Mouse (Mus musculus): ENCODE results near the gene Mycl. TPM values are rescaled to one million over a fixed set of nuclear protein-coding genes. Genes with fewer than 3 reads are reported as not detected.

The Mycl gene
- total and polyA plus RNA-seq, 3 experiments, result not detected

DNA sequence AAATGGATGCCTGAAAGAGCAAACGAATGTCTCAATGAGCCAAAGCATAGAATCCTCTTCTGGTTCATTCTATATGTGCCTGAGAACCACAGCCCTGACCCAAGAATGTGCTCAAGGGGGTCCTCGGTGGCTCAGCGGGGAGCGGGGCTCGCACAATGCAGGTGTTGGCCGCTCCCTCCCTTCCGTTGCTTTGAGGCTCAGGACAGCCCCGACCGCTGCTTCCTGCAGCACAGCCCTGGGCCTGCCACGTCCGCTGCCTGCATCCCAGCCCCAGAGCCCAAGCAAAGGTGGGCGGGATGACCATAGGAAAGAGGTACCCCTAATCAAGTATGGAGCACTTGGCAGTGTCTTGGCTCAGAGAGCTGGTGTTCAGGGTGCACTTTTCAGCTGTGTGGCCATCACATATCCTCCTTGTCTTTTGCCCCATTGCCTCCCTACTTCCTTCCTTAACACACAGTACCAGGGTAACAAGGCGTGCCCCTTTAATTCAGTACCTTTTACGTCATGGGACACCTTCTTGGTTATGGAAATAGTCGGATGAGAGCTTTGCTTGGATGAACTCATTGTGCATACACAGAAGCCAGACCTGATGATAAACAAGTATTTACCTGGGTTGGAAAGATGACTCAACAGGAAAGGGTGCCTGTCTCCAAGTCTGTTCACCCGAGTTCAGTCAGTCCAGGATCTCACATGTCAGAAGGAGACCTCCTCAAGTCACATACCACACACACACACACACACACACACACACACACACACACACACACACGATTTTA is 11.8 kb upstream of the Mycl start:
- H3K9me3 ChIP-seq (replicated peaks; ENCODE audit: insufficient read depth, low read length), result no peaks in the 10 kb centered on the region
- H3K27me3 ChIP-seq (ENCODE audit: control insufficient read depth in 1 of 2, insufficient read depth in 2 of 2, low read length in 2 of 2), result peaks cover 0 to 2% of the 10 kb centered on the region in 2 experiments; a peak in 1 of 4 replicates
- no peak for DNase-seq (ENCODE audit: low read depth, low spot score)
- H3K9ac ChIP-seq (ENCODE audit: control insufficient read depth, low read depth, low read length, poor library complexity, severe bottlenecking), result no peak overlapping the region
- H3K4me1 ChIP-seq (ENCODE audit: control insufficient read depth in 1 of 2, insufficient read depth in 2 of 2, low read length in 2 of 2), result peaks cover 0 to 4% of the 10 kb centered on the region in 2 experiments; a peak in 1 of 4 replicates
- H3K4me3 ChIP-seq (ENCODE audit: control insufficient read depth in 1 of 2, insufficient read depth in 1 of 2, low read depth in 2 of 2, low read length in 2 of 2), result no peak overlapping the region
- TF ChIP-seq RCOR1 (IDR thresholded peaks at IDR 0.05; ENCODE audit: low read depth, low read length) (no peak), MAX (IDR thresholded peaks at IDR 0.05; ENCODE audit: low read length) (no peak), GABPA (IDR thresholded peaks at IDR 0.05; ENCODE audit: low read depth, low read length) (no peak), ZKSCAN1 (IDR thresholded peaks at IDR 0.05; ENCODE audit: low read depth, low read length) (no peak), NRF1 (IDR thresholded peaks at IDR 0.05; ENCODE audit: insufficient read depth, low read depth, low read length, poor library complexity, severe bottlenecking) (no peak), ELF1 (IDR thresholded peaks at IDR 0.05; ENCODE audit: low read depth, low read length) (no peak), MYB (IDR thresholded peaks at IDR 0.05; ENCODE audit: low read depth, low read length) (no peak), MXI1 (IDR thresholded peaks at IDR 0.05; ENCODE audit: low read depth, low read length) (no peak), CHD1 (IDR thresholded peaks at IDR 0.05; ENCODE audit: low read depth, low read length) (no peak), POLR2AphosphoS5 (IDR thresholded peaks at IDR 0.05; ENCODE audit: borderline replicate concordance, low read depth, low read length) (no peak), EP300 (IDR thresholded peaks at IDR 0.05; ENCODE audit: low read depth in 1 of 2, low read length in 2 of 2) (no peak), USF1 (IDR thresholded peaks at IDR 0.05; ENCODE audit: low read depth, low read length) (no peak), POLR2A (IDR thresholded peaks at IDR 0.05; ENCODE audit: control insufficient read depth in 1 of 2, insufficient read depth in 1 of 2, low read depth in 1 of 2, low read length in 2 of 2, poor library complexity in 1 of 2) (no peak), RAD21 (IDR thresholded peaks at IDR 0.05; ENCODE audit: low read depth, low read length) (no peak), TBP (IDR thresholded peaks at IDR 0.05; ENCODE audit: low read depth, low read length) (no peak)
- H3K79me2 ChIP-seq (ENCODE audit: control insufficient read depth, insufficient read depth, low read length, poor library complexity), result no peaks in the 10 kb centered on the region
- no peaks in the 10 kb centered on the region for H3K36me3 ChIP-seq (ENCODE audit: control insufficient read depth in 1 of 2, insufficient read depth in 2 of 2, low read length in 2 of 2)
- no peak overlapping the region for H3K27ac ChIP-seq (ENCODE audit: control insufficient read depth, low read depth, low read length)

DNA sequence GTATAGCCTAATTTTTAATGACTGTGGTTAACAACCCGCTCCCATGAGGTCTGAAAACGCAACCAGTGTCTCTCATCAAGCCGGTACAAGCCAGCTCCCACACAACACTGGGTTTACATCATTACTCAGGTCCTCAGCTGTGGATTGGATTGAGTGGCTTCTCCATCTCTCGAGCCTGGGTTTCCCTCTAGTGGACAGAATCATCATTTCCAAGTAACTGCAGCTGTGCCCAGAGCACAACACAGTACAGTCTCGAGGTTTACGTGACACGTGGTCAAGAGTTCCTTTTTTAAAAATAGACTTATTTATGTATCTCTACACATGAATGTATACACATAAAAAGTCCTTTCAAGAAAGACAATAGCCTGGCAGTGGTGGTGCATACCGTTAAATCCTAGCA is 10.3 kb upstream of the Mycl start:
- no peak overlapping the region for H3K9ac ChIP-seq (ENCODE audit: control insufficient read depth, low read depth, low read length, poor library complexity, severe bottlenecking)
- H3K4me1 ChIP-seq (ENCODE audit: control insufficient read depth in 1 of 2, insufficient read depth in 2 of 2, low read length in 2 of 2), result peaks cover 0 to 4% of the 10 kb centered on the region in 2 experiments; a peak in 1 of 4 replicates
- H3K27ac ChIP-seq (ENCODE audit: control insufficient read depth, low read depth, low read length), result no peak overlapping the region
- H3K36me3 ChIP-seq (ENCODE audit: control insufficient read depth in 1 of 2, insufficient read depth in 2 of 2, low read length in 2 of 2), result no peaks in the 10 kb centered on the region
- H3K79me2 ChIP-seq (ENCODE audit: control insufficient read depth, insufficient read depth, low read length, poor library complexity), result no peaks in the 10 kb centered on the region
- peak; percentile 71 for DNase-seq (ENCODE audit: low read depth, low spot score)
- H3K9me3 ChIP-seq (replicated peaks; ENCODE audit: insufficient read depth, low read length), result no peaks in the 10 kb centered on the region
- H3K27me3 ChIP-seq (ENCODE audit: control insufficient read depth in 1 of 2, insufficient read depth in 2 of 2, low read length in 2 of 2), result peaks cover 0 to 2% of the 10 kb centered on the region in 2 experiments; a peak in 1 of 4 replicates
- TF ChIP-seq SIN3A (IDR thresholded peaks at IDR 0.05; ENCODE audit: low read length), result 0 out of 2 replicates have a peak, but pooled peaks have one; percentile 31
- peak; percentile 59 for TF ChIP-seq USF1 (IDR thresholded peaks at IDR 0.05; ENCODE audit: low read depth, low read length)
- peak; percentile 85 for TF ChIP-seq MAX (IDR thresholded peaks at IDR 0.05; ENCODE audit: low read length)
- peak; percentile 92 for TF ChIP-seq RAD21 (IDR thresholded peaks at IDR 0.05; ENCODE audit: low read depth, low read length)
- TF ChIP-seq SMC3 (IDR thresholded peaks at IDR 0.05; ENCODE audit: low read depth, low read length), result peak; percentile 88
- peak; percentile 47; the same call in 1 of the 2 replicates for TF ChIP-seq MYC (IDR thresholded peaks at IDR 0.05; ENCODE audit: low read depth, low read length)
- peak; percentile 47 to 92 (median 54) for TF ChIP-seq CTCF (IDR thresholded peaks at IDR 0.05 in 2 of 3, conservative IDR thresholded peaks at IDR 0.05 in 1 of 3; ENCODE audit: control insufficient read depth in 1 of 3, insufficient read depth in 1 of 3, low read depth in 2 of 3, low read length in 3 of 3, poor library complexity in 1 of 3, severe bottlenecking in 1 of 3)
- TF ChIP-seq MXI1 (IDR thresholded peaks at IDR 0.05; ENCODE audit: low read depth, low read length), result no peak; the same call in 1 of the 2 replicates
- no peak for TF ChIP-seq USF2 (IDR thresholded peaks at IDR 0.05; ENCODE audit: borderline replicate concordance in 1 of 2, insufficient read depth in 1 of 2, low read depth in 1 of 2, low read length in 2 of 2)
- TF ChIP-seq ZC3H11A (IDR thresholded peaks at IDR 0.05; ENCODE audit: low read depth, low read length), result peak; percentile 83
- no peak for TF ChIP-seq JUND (IDR thresholded peaks at IDR 0.05; ENCODE audit: low read depth, low read length)
- no peak overlapping the region for H3K4me3 ChIP-seq (ENCODE audit: control insufficient read depth in 1 of 2, insufficient read depth in 1 of 2, low read depth in 2 of 2, low read length in 2 of 2)
